Mouse (Mus musculus): ENCODE results near the gene Vsig8.

Gene Vsig8

GRCm38 (mm10) chr1:172528701-172529100 is 27.0 kb upstream of the Vsig8 start:
- DNase-seq (ENCODE audit: low spot score in 2 of 2), result peak; percentile 66 to 84

GRCm38 (mm10) chr1:172530544-172531220 is 25.1 kb upstream of the Vsig8 start:
- DNase-seq (ENCODE audit: low spot score in 2 of 2), result no peak

- no peak for DNase-seq (ENCODE audit: low spot score in 2 of 2)
Measured at GRCm38 (mm10) chr1:172532551-172532950, 23.2 kb upstream of the Vsig8 start.

GRCm38 (mm10) chr1:172535116-172535515 is 20.6 kb upstream of the Vsig8 start:
- no peak for DNase-seq (ENCODE audit: low spot score in 2 of 2)

- no peak for DNase-seq (ENCODE audit: low spot score in 2 of 2)
Measured at GRCm38 (mm10) chr1:172539827-172540226, 15.9 kb upstream of the Vsig8 start.

GRCm38 (mm10) chr1:172540283-172540820 is 15.4 kb upstream of the Vsig8 start:
- DNase-seq (ENCODE audit: low spot score in 2 of 2), result no peak

- no peak for DNase-seq (ENCODE audit: low spot score in 2 of 2)
Measured at GRCm38 (mm10) chr1:172546062-172546461, 9.7 kb upstream of the Vsig8 start.

GRCm38 (mm10) chr1:172548501-172548900 is 7.2 kb upstream of the Vsig8 start:
- no peak for DNase-seq (ENCODE audit: low spot score in 2 of 2)

GRCm38 (mm10) chr1:172549314-172549713 is 6.4 kb upstream of the Vsig8 start:
- DNase-seq (ENCODE audit: low spot score in 2 of 2), result no peak

GRCm38 (mm10) chr1:172549717-172550116 is 6.0 kb upstream of the Vsig8 start:
- no peak for DNase-seq (ENCODE audit: low spot score in 2 of 2)

- DNase-seq (ENCODE audit: low spot score in 2 of 2), result peak in 1 of 2 experiments; percentile 27
Measured at GRCm38 (mm10) chr1:172550551-172550951, 5.2 kb upstream of the Vsig8 start.

- no peak for DNase-seq (ENCODE audit: low spot score in 2 of 2)
Measured at GRCm38 (mm10) chr1:172551009-172551408, 4.7 kb upstream of the Vsig8 start.

- no peak for DNase-seq (ENCODE audit: low spot score in 2 of 2)
Measured at GRCm38 (mm10) chr1:172552623-172553022, 3.1 kb upstream of the Vsig8 start.

- peak; percentile 47 to 49 for DNase-seq (ENCODE audit: low spot score in 2 of 2)
Measured at GRCm38 (mm10) chr1:172562641-172563464, 7.1 kb downstream of the Vsig8 start.

GRCm38 (mm10) chr1:172563465-172563828 is 7.7 kb downstream of the Vsig8 start:
- no peak for DNase-seq (ENCODE audit: low spot score in 2 of 2)

GRCm38 (mm10) chr1:172566131-172566530 is 10.4 kb downstream of the Vsig8 start:
- DNase-seq (ENCODE audit: low spot score in 2 of 2), result no peak

GRCm38 (mm10) chr1:172567758-172568157 is 12.0 kb downstream of the Vsig8 start:
- no peak for DNase-seq (ENCODE audit: low spot score in 2 of 2)

- no peak for DNase-seq (ENCODE audit: low spot score in 2 of 2)
Measured at GRCm38 (mm10) chr1:172580116-172580515, 24.4 kb downstream of the Vsig8 start.

- DNase-seq (ENCODE audit: low spot score in 2 of 2), result no peak
Measured at GRCm38 (mm10) chr1:172582436-172582835, 26.7 kb downstream of the Vsig8 start.

- no peak for DNase-seq (ENCODE audit: low spot score in 2 of 2)
Measured at GRCm38 (mm10) chr1:172584271-172584670, 28.5 kb downstream of the Vsig8 start.

- no peak for DNase-seq (ENCODE audit: low spot score in 2 of 2)
Measured at GRCm38 (mm10) chr1:172585026-172585425, 29.3 kb downstream of the Vsig8 start.

GRCm38 (mm10) chr1:172585612-172586567 is 30.2 kb downstream of the Vsig8 start:
- DNase-seq (ENCODE audit: low spot score in 2 of 2), result no peak

Measured in frontal cortex, postnatal 14 days (tissue).